Mouse (Mus musculus): ENCODE measurements at regions not wholly inside any gene's neighbourhood (a gene's known extent, or its start where the extent isn't known, plus 50 kb on each side); places are given as distances from the start of the nearest gene placed in this dataset.
A peak's percentile ranks its signal among the peaks of the same experiment; 100 is the strongest.

DNA sequence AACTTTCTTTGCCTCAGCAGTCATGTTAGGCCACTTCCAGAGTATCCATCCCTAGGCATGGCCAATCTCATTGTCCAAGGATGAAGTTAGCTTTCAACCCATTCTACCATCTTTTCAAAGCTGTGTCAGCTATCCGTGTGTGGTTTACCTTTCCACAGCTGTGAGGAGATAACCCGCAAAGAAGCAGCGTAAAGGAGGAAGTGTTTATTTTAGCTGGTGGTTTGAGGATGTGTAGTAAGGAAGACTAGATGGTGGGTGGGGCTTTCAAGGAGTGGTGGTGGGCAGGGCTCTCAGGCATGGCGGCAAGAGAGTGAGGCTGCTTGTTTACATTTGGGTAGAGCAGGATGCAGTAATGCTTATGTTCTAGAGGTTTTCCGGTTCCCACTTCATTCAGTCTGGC is 52.4 kb upstream of the Kcne2 start:
- Histone ChIP-seq H3K4me3 (replicated peaks) (no peak overlapping the region), H3K4me1 (replicated peaks) (no peaks in the 10 kb centered on the region), H3K9me3 (replicated peaks) (no peaks in the 10 kb centered on the region), H3K9ac (no peak overlapping the region), H3K4me2 (no peak overlapping the region), H3K27me3 (no peaks in the 10 kb centered on the region), H3K27ac (no peak overlapping the region), H3K36me3 (no peaks in the 10 kb centered on the region)
- no peak for ATAC-seq (ENCODE audit: low read depth)
- DNase-seq, result no peak
- WGBS (ENCODE audit: insufficient replicate concordance), result 20% methylated on average over 5 of the region's 5 CpGs

DNA sequence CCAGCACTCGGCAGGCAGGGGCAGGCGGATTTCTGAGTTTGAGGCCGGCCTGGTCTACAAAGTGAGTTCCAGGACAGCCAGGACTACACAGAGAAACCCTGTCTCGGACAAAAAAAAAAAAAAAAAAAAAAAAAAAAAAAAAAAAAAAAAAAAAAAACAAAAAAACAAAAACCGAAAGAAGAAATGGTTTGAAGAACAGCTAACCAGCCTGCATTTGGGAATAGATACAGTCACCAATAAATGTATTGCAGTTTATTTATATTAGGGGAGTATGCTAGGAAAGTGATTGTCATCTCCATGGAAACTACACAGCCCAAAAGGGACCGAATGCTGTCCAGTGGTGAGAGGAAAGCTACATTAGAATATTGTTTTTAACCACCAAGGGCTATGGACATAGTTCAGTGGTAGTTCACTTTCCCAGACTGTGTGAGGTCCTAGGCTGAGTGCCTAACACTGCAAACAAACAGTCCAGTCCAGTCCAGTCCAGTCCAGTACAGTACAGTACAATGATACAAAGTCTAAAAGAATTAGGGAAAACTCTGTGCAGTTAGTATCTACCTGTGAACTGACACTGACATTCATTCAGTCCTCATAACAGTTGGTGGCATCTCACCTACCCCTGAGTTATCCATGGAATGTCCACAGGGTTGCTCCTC is 50.1 kb upstream of the Kcne2 start:
- ATAC-seq (ENCODE audit: low read depth), result 0 out of 2 replicates have a peak, but pooled peaks have one; percentile 43

More for the DNA sequence above, 50.1 kb upstream of the Kcne2 start:
- Histone ChIP-seq H3K9me3 (replicated peaks) (no peaks in the 10 kb centered on the region), H3K4me1 (replicated peaks) (no peaks in the 10 kb centered on the region), H3K36me3 (no peaks in the 10 kb centered on the region), H3K9ac (no peak overlapping the region), H3K4me3 (replicated peaks) (no peak overlapping the region), H3K27me3 (no peaks in the 10 kb centered on the region), H3K4me2 (no peak overlapping the region), H3K27ac (no peak overlapping the region)
- DNase-seq, result no peak
- WGBS (ENCODE audit: insufficient replicate concordance), result 64% methylated on average over 6 of the region's 6 CpGs

Measured in liver, embryonic 13.5 days (tissue).